Mouse (Mus musculus) heart, embryonic 11.5 days (tissue): ENCODE results near the gene Dgkz. TPM values are rescaled to one million over a fixed set of nuclear protein-coding genes. Genes with fewer than 3 reads are reported as not detected.

Experiments used
- ATAC-seq: fragments of 200-750 bp; cut with Nextera tagmentation; replicated peaks from 2 replicates; pipeline ENCODE4 v1.8.0; 2017; ENCODE audit warnings: moderate library complexity; ENCODE audit not compliant: insufficient number of reproducible peaks, low FRiP score, low TSS enrichment
- H3K27ac ChIP-seq: fragments of 300-500 bp; sonication (generic); 2 replicates; pipeline ENCODE4 v1.5.1; 2014; ENCODE audit warnings: mild to moderate bottlenecking, low read depth, low read length
- H3K27me3 ChIP-seq: fragments of 300-500 bp; sonication (generic); 2 replicates; pipeline ENCODE4 v1.6.1; 2014; ENCODE audit warnings: mild to moderate bottlenecking, low read length, mixed read lengths; ENCODE audit not compliant: control insufficient read depth, insufficient read depth
- H3K36me3 ChIP-seq: fragments of 300-500 bp; sonication (generic); 2 replicates; pipeline ENCODE4 v1.6.1; 2014; ENCODE audit warnings: mild to moderate bottlenecking, low read length, moderate library complexity, mixed read lengths; ENCODE audit not compliant: control insufficient read depth, insufficient read depth
- H3K4me1 ChIP-seq: fragments of 300-500 bp; sonication (generic); 2 replicates; pipeline ENCODE4 v1.6.1; 2014; ENCODE audit warnings: low read length; ENCODE audit not compliant: control insufficient read depth, insufficient read depth
- H3K4me2 ChIP-seq: fragments of 300-500 bp; sonication (generic); 2 replicates; pipeline ENCODE4 v1.6.1; 2014; ENCODE audit warnings: mild to moderate bottlenecking, moderate library complexity
- H3K4me3 ChIP-seq: fragments of 300-500 bp; sonication (generic); 2 replicates; pipeline ENCODE4 v1.5.1; 2014; ENCODE audit warnings: low read depth, low read length
- H3K9ac ChIP-seq: fragments of 300-500 bp; sonication (generic); 2 replicates; pipeline ENCODE4 v1.6.1; 2014; ENCODE audit warnings: mild to moderate bottlenecking, low read depth, low read length, moderate library complexity
- H3K9me3 ChIP-seq: fragments of 300-500 bp; sonication (generic); replicated peaks from 2 replicates; pipeline ENCODE4 v1.6.1; 2016; ENCODE audit warnings: low read length; ENCODE audit not compliant: control insufficient read depth
- WGBS: fragments of 180-500 bp; shearing (Covaris S2); extraction: QIAGEN DNeasy Blood & Tissue Kit; methylation state at CpG from one replicate; pipeline ENCODE4 v1.1.7; 2014; ENCODE audit not compliant: insufficient replicate concordance; 5-methylcytosine and 5-hydroxymethylcytosine counted together
- polyA plus RNA-seq: library from polyadenylated mRNA; unstranded; fragments of >200 nt; fragmentation: Nextera tagmentation; extraction: Ambion mirVana; gene quantifications from 2 replicates; pipeline ENCODE4 v1.2.1, GENCODE M21; 2014

The Dgkz gene
- polyA plus RNA-seq, 1 experiment from 2014 or later = 42.1 TPM

DNA sequence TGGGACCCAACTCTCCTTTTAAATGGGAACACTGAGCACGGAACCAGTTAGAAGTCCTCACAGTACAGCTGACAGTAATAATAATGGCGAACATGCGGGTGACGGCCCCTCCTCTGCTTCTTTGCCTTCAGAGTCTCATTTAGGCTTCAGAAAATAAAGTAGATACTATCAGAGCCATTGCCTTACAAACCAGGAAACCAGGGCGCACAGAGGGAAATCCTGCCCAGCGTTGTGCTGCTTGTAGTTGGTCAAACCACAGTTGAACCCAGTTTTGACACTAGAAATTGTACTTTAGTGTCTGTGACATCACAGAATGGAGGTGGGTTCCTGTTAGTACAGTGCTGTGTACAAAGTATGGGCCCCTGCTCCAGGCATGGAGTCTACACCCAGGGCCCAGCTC, 38.6 kb upstream of the Dgkz start:
- WGBS = 70% methylated on average over 6 of the region's 6 CpGs
- no peak overlapping the region for H3K4me3 ChIP-seq
- H3K27ac ChIP-seq = no peak overlapping the region
- no peak for ATAC-seq
- H3K9ac ChIP-seq = no peak overlapping the region
- H3K27me3 ChIP-seq = 0 out of 2 replicates have a peak, but pooled peaks cover 3% of the 10 kb centered on the region
- peaks cover 23% of the 10 kb centered on the region for H3K4me1 ChIP-seq
- H3K4me2 ChIP-seq = no peak overlapping the region
- no peaks in the 10 kb centered on the region for H3K9me3 ChIP-seq
- H3K36me3 ChIP-seq = no peaks in the 10 kb centered on the region

DNA sequence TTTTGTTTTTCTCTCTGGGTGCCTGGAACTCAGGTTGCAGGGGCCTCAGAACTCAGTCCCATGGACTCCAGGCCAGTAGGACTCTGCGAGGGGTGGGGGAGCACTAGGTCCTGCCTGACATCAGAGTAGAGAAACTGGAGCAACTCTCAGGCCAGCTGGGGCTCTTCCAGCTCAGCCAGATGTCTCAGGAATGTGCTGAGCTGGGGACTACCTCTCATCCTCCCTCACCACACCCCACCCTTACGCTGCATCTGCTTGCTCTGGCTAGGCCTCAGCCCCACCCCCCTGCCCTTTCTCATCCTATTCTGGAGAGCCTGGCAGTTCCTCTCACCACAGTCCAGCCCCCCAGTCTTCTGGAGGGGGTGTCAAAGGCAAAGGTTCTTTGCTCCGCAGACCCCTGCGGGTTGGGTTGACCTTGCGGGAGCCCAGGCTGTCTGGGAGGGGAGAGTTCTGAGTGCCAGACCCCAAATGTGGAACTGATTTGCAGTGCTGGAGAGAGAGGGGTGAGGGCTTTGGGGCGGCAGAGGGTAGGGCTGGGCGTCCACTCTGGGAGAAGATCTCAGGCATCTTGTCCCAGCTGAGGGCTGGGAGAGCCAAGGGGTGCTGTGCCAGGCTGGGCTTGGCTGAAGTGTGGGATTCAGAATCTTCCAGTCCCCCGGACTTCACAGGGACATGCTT, 37.2 kb upstream of the Dgkz start:
- 0 out of 2 replicates have a peak, but pooled peaks have one; percentile 16 for ATAC-seq
- Histone ChIP-seq H3K9me3 (no peaks in the 10 kb centered on the region), H3K27ac (no peak overlapping the region), H3K4me2 (no peak overlapping the region), H3K4me1 (peaks cover 30% of the 10 kb centered on the region), H3K27me3 (0 out of 2 replicates have a peak, but pooled peaks cover 3% of the 10 kb centered on the region), H3K4me3 (no peak overlapping the region), H3K9ac (no peak overlapping the region), H3K36me3 (no peaks in the 10 kb centered on the region)
- WGBS = 18% methylated on average over 8 of the region's 8 CpGs

DNA sequence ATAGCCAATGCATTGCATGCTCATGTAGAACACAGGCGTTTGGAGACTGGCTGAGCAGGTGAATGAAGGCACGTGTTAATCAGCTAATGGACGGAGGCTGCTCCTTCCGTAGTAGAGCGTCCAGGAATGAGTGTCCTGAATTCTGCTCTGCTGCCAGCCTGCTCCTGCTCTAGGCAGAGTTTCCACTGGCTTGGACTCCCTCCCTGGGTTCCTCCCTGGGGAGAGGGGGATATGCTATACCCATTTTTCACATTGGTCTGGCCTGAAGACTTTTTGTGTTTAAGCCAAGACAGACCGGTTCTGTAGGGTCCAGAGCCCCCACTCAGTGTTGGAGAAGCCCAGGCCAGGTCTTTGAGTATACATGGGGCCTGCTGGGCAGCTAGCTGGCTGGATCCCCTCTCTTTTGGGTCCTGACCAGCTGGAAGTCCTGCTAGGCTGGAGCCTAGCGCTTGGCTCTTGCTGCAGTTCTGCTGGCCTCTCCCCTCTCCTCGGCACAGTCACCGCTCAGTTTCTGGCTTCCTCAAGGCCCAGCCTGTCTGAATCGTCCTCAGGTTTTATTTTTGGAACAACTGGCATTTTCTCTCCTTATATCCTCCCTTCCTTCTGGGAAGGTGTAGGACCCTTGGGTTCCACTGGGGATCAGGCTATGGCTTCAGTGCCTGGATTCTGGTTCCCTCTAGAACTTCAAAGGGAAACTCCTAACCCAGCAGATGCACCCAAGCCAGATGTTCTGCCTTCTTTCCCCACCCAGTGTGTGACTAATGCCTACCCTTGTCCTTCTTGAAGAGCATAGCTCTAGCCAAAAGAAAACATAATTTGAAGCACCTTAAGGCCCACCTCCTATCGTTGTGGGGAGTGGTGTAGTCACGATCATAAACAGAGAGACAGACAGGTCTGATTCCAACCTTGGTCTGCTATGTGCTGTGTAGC, 36.0 kb upstream of the Dgkz start:
- no peaks in the 10 kb centered on the region for H3K36me3 ChIP-seq
- H3K9me3 ChIP-seq = no peaks in the 10 kb centered on the region
- ATAC-seq = no peak
- no peak overlapping the region for H3K4me2 ChIP-seq
- H3K4me3 ChIP-seq = no peak overlapping the region
- no peak overlapping the region for H3K27ac ChIP-seq
- H3K4me1 ChIP-seq = peaks cover 42% of the 10 kb centered on the region
- H3K27me3 ChIP-seq = 0 out of 2 replicates have a peak, but pooled peaks cover 3% of the 10 kb centered on the region
- 75% methylated on average over 12 of the region's 12 CpGs for WGBS
- H3K9ac ChIP-seq = no peak overlapping the region

DNA sequence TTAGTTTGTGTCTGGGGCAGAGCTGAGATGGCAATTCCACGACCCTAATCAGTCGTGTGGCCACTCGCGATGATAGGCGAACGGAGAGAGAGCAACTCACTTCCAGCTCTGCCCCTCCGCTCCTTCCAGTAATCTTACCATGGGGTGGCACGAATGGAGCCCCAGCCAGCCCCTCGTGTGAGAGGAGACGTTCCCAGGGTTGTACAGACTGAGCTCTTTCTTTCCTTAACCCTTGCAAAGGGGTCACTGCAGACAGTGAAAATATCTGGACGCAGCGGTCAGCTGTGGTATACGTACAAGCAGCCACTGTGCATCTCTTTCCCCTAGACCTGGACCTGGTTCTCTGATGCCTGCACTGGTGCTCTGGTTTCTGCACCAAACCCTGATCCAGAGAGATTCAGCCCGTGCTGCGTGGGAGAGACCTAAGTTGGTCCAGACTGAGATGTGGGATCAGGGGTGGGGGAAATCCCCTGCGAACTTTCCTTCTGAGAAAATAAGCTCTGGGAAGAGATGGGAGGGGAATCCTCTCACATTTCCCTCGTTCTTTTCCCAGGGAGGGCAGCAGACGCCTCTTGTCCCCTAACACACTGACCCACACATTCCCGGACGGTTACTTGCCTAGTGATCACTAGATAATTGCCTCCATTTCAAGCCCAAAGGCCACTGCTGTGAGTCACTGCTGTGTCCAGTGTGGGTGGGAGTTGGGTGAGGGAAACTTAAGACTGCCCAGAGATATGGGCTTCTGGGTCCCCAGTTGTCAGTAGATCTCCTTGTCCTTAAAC, 33.1 kb upstream of the Dgkz start:
- Histone ChIP-seq H3K9me3 (no peaks in the 10 kb centered on the region), H3K36me3 (no peaks in the 10 kb centered on the region), H3K4me2 (peak overlapping the region; percentile 94), H3K4me3 (peak overlapping the region; percentile 55), H3K27me3 (0 out of 2 replicates have a peak, but pooled peaks cover 3% of the 10 kb centered on the region), H3K9ac (peak overlapping the region; percentile 76), H3K27ac (peak overlapping the region; percentile 74), H3K4me1 (peaks cover 41% of the 10 kb centered on the region)
- WGBS = 3% methylated on average over 20 of the region's 20 CpGs
- peak; percentile 17; the same call in 1 of the 2 replicates for ATAC-seq

DNA sequence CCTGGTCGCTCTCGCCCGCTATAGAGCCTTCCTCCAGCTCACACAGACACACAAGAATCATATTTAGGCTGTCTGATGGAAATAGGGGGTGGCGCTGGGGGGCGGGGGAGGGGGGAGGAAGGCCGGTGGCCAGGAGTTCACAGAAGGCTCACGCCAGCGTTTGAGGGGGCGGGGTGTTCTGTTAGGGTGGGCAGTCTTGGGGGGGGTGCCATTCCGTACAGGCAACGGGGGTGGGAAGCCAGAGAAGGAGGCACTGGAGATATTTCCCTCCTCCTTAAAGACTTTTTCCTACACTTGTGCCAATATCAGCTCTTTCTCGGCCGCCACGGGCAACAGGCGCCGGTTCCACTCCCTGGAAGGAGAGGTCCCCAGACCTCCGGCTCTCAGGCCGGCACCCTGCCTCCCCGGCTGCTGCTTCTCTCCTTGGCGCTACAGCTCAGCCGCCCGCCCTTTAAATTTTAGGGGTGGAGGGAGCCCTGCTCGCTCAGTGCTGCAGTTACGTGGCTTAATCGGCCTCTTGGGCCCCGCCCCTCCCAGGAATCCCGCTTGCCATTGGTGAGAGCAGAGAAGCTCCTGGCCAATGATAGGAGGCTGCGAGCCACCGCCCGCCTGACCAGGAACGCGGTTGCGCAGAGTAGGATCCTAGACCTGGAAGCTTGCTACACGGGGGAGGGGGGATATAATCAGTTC, 32.4 kb upstream of the Dgkz start:
- peak overlapping the region; percentile 94 for H3K4me2 ChIP-seq
- H3K9ac ChIP-seq = peak overlapping the region; percentile 76
- 0% methylated on average over 32 of the region's 34 CpGs for WGBS
- H3K36me3 ChIP-seq = no peaks in the 10 kb centered on the region
- peak; percentile 90 for ATAC-seq
- H3K27me3 ChIP-seq = 0 out of 2 replicates have a peak, but pooled peaks cover 3% of the 10 kb centered on the region
- no peaks in the 10 kb centered on the region for H3K9me3 ChIP-seq
- peak overlapping the region; percentile 91 for H3K27ac ChIP-seq
- peaks cover 34% of the 10 kb centered on the region for H3K4me1 ChIP-seq
- H3K4me3 ChIP-seq = peak overlapping the region; percentile 55

DNA sequence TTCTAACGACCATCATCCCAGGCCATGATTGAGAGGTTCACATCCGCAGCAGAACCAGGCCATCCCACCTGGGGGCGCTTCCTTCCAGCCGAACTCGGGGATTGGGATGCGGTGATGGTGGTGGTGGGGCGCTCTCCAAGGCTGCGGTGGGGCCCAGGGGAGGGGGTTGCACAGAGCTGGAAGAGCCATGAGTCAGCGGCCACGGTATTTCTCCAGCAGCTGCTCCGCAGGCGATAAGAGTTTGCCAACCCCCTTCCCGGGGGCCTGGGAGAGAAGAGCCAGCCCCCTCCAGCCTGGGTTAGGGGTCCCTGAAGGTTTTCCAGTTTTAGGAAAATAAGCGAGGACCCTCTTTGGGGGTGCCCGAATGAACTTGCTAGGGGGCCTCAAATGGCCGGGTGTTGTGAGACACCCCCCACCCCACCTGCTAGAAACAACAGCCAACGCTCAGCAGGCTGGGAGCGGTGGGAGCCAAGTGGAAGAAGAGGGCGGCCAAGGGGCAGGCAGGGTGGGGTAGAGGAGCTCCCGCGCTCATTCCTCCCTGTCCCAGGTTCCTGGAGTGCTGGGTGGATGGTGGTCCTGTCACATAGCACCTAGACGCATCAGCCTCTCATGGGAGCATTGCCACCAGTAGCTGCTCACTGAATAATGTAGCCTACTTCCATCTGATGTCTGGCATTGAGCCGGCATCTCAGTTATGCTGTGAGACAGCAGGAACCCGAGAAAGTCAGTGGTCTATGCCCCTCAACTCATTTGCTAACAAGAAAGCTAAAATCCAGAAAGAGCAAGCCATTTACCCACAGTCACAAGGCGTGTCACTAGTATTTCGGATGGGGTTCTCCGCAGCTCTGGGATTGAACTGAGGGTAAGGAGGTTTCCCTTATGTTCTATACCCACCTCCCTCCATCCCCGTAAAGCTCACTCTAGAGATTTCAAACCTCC, 31.6 kb upstream of the Dgkz start:
- Histone ChIP-seq H3K27ac (peak overlapping the region; percentile 91), H3K4me1 (peaks cover 27% of the 10 kb centered on the region), H3K36me3 (no peaks in the 10 kb centered on the region), H3K9me3 (no peaks in the 10 kb centered on the region), H3K9ac (peak overlapping the region; percentile 68), H3K4me2 (peak overlapping the region; percentile 94), H3K4me3 (peak overlapping the region; percentile 55), H3K27me3 (0 out of 2 replicates have a peak, but pooled peaks cover 3% of the 10 kb centered on the region)
- WGBS = under 1% methylated on average over 28 of the region's 28 CpGs
- ATAC-seq = 0 out of 2 replicates have a peak, but pooled peaks have one; percentile 25

- Histone ChIP-seq H3K9ac (peak overlapping the region; percentile 68; the same call in 1 of the 2 replicates), H3K27ac (no peak overlapping the region; the same call in 1 of the 2 replicates), H3K9me3 (no peaks in the 10 kb centered on the region), H3K4me2 (peak overlapping the region; percentile 94), H3K4me3 (peak overlapping the region; percentile 55), H3K27me3 (no peaks in the 10 kb centered on the region), H3K4me1 (peaks cover 25% of the 10 kb centered on the region), H3K36me3 (no peaks in the 10 kb centered on the region)
- WGBS = 38% methylated on average over 6 of the region's 6 CpGs
- ATAC-seq = no peak
Measured at GRCm38 (mm10) chr2:92006491-92006890, 30.8 kb upstream of the Dgkz start.
